Mouse (Mus musculus) bone marrow macrophage, adult 2 months (primary cell): ENCODE measurements around the gene Pde1c.

Experiments
- CTCF ChIP-seq: IDR thresholded peaks from 2 replicates; pipeline ENCODE4 v1.5.1; 2012; ENCODE audit warnings: low read depth, mild to moderate bottlenecking, low read length, moderate library complexity
- POLR2A ChIP-seq: IDR thresholded peaks from 2 replicates; pipeline ENCODE4 v1.6.1; 2012; ENCODE audit warnings: mild to moderate bottlenecking, low read depth, low read length, borderline replicate concordance

DNA sequence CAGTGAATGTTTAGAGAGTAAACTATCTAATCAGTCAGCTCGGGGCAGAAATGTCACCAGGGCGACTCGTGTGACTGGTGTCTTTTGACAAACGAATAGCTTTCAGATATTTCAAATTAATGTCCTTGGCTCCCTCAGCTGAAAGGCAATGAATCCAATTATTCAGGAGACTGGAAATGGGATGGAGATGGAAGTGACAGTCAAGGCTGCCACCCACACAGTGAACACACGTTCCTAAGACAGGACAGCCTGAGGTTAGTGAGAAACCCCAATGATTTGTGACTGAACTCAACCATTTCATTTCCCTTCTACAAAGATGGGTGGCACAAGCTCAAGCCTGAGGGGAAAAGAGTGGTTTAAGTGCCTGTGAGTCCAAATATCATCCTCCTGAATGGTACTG lies 470.5 kb downstream of the Pde1c start:
- TF ChIP-seq CTCF (no peak), POLR2A (no peak)
